Mouse (Mus musculus): ENCODE results near the gene Senp6.
"Not testable (repeated sequence)": the region's sequence is repeated elsewhere in the genome, so short reads cannot be mapped to it uniquely, and the experiment has no call there.

The Senp6 gene

DNA sequence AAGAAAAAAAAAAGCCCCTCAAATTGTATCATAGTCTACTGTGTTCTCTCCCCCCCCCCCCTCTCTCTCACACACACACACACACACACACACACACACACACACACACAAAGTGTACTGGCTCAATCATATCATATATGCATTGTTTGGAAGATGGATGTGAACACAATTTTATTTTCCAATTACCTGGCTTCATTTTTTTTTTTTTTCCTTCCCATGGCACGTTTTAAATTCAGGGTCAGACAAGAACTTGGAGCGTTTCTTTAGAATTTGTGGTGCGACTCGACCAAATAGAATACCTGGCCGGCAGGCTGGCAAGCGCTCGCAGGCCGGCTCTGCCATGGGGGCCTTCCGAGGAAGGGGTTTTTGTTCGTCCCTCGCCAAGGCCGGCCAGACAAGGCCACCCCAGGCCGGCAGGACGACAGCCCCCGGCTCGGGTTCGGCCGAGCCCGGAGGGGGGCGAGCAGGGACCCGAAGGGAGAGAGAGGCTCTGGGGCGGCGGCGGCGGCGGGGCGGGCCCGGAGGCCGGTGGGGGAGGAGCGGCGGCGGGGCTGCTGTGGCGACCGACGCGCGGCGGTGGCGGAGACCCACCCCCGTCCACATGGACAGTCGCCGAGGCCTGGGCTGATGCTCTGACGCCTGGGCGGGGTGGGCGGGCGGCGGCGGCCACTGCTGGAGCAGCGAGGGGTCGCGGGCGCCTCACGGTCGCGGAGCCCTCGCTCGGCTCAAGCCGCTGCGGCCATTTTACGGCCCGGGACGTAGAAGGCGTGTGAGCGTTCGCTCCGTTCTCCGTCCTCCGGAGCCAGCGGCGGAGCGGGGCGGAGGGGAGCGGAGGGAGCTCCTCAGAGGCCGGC is at the start of gene Senp6:
Gene Senp6, plus strand, starts transcription at position 537 of the 854 bp plus-strand sequence.
- peak; percentile 77 to 78 for DNase-seq

DNA sequence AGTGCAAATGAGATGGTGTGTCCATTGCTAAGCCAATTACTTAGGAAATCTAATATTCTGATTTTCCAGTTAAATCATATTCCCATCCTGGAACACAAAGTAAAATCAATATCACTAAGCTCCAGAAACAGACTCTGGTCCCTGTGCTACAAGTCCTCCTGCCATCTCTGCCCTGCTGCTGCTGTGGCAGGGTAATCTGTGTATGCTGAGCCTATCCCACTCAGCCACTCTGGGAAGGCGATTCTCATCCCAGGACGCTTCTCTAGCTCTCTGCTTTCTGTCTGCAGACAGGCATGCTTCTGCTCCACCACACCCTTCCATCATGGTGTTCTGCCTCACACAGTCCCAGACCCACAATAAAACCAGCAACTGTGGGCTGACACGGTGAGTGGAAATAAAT is 46.3 kb upstream of the Senp6 start:
- DNase-seq = no peak

DNA sequence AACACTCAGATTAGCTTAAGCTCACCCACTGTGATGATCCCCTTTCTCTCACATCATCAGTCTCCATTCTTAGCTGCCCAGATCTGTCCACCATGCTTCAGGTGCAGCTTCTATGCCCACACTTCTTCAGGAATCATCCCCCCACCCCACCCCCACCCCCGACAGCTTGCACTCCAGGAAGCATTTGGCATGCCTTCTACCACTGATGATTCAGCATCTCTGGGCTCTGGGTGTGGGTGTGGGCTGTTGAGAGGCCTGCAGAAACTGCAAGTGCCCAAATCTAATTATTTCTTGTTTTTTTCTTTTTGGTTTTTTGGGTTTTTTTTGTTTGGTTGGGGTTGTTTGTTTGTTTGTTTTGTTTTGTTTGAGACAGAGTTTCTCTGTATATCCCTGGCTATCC is 45.1 kb upstream of the Senp6 start:
- no peak for DNase-seq

DNA sequence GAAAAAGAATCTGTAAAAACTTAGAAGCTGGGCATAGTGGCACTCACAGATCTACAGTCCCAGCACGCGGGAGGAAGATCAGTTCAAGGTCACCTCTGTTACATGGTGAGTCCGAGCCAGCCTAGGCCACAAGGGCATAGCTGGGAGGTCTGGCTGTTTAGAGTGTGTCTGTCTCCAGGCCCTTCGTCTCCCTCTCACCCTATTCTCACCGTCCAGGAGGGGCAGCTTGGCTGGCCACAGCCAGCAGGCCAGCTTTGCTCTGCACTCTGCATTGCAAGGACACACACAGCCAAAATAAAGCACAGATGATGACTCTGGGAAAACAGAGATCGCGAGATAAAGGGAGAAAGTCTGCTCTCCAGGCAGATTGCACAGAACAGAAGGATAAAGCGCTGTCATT is 43.9 kb upstream of the Senp6 start:
- no peak for DNase-seq

DNA sequence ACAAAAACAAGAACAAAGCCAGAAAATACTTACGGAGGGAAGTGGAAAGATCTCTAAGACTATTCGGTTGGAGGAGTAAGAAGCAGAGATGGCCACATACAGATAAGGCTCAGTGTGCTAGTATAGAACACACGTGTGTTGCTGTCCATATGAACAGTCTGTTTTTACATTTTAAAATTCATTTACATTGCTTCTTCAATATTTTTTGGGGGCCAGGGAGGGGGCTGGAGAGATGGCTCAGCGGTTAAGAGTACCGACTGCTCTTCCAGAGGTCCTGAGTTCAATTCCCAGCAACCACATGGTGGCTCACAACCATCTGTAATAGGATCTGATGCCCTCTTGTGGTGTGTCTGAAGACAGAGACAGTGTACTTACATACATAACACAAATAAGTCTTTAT is 41.4 kb upstream of the Senp6 start:
- not testable (repeated sequence) for DNase-seq

DNA sequence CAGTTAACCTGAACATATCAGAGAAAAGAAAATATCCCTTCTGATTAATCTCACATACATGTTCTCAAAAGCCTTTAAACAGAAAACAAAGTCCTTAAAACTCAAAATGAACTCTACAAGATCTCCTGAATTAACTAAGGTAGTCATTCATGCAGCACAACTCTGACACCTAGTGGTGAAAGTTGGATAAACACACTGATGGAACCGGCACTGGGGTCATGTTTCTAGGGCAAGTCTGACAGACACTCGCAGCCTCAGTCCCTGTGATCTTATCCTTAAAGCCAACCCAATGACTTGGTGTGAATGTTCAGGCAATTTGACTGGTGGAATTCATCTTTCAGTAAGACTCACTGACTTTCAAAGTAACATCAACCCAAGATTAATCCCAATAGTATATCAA is 40.7 kb upstream of the Senp6 start:
- peak; percentile 36 to 40 for DNase-seq

DNA sequence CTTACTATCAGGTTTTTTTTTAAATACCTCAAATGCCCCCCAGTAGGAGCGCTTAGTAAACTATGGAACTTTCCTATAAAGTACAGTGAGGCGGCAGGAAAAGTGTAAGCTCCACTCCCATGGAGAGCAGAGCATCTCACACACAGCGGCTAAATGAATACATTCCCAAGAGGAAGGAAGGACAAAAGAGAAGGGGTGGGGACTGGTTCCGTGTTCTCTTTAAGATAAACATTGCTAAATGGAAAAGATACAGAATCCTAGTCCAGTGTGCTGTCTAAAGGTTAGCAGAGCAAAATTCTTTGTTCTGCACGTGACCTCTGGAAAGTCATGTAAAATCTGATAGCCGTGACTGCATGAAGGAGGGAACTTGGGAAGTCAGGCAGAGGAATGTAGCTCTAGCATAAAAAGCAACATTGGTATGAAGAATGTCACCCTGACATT is 40.1 kb upstream of the Senp6 start:
- no peak for DNase-seq

DNA sequence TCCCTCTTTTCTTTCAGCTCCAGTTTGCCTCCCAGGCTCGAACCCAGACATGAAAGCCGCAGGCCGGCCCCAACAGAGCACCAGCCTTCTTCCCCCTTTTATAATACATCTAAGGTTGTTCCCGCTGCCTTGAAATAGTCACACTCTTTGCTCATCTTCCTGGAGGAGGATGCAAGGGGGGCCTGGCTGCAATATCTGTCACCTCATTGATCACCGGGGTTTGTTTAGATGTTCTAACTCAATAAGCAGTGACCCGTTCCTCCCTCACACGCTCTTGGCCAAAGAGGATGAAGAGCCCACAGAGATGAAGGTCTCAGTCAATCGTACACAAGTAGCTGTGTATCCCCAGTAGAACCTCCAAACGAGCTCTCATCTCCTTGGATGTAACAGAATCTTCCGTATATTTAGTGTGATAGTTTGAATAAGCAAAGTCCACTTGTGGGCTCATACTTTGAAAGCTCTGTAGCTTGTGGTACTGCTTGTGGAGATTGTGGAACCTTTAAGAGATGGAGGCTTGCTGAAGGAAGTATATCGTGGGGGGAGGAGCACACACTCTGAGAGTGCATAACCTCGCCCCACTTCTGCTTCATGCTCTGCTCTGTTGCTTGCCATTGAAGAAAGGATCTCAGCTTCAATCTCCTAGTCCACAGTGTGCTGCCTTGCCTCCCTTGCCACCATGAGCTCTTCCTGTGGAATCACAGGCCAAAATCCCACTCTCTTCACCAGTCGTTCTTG is 29.3 kb upstream of the Senp6 start:
- DNase-seq = no peak

DNA sequence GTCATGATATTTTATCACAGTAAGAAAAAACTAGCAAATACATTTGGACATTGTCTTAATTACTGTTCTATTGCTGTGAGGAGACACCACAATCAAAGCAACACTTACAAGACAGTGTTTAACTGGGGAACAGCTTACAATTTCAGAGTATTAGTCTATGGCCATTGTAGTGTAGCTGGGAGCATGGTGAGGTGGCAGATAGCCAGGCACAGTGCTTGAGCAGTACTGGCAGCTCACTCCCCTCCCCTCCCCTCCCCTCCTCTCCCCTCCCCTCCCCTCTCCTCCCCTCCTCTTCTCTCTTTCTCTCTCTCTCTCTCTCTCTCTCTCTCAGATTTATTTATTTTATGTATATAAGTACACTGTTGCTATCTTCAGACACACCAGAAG is 28.7 kb upstream of the Senp6 start:
- no peak for DNase-seq

DNA sequence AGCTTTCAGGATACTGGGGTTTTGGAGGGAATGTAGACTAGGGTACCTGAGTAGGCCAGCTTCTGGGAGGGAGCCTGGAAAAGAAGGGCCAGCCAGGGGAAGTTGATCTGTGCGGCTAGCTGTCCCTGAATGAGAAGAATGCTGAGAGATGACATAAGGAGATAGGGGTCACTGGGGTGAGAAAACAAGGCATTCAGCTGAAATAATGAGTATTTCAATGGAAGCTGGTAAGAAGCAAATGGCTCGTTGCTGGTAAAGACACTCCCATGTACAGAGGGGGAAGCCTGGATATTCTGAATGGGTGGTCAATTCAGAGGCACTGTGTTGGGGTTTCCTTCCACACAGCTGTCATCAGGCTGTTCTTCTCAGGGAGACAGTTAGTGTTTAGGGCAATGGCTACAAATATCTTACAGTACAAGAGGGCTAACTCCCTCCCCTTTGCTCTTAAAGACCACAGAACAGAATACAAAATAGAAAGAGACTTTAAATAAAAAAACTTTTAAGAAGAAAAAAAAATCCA is 27.3 kb upstream of the Senp6 start:
- DNase-seq = no peak

DNA sequence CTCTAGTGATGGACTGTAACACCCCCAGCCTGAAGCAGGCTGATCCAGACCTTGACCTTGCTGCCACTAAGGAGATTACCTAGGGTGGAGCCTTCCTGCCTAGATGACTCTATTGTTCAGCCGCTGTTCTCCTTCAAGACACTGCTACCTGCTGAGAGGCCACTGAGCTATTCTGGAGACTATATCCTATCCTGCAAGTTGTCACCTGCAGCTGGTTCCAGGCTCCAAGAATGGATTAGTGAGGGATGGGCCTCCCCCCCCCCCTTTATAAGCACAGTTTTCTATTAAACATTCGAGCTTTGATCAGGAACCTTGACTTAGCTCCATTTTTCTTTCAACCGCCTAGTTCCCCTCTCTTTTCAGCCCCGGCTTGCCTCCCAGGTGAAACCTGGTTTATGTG is 22.4 kb upstream of the Senp6 start:
- not testable (repeated sequence) for DNase-seq

DNA sequence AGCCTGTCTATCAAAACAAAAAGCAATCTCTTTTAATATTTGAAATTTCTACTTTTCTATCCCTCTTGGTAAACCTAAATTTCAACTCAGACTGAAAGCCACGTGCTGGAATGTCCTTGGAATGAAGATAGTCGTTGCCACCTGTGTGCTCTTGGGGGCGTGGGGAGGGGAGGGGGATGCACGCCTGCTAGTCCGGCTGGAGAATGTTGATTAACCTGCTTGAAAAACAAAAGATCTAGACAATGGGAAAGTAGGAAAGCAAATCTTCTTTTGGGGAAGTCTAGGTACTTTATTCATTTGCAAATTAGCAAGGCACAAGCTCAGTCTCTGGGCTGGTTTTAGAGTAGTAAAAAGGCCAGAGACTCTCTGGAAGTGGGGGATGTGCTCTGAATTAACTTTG is 17.4 kb upstream of the Senp6 start:
- not testable (repeated sequence) for DNase-seq

DNA sequence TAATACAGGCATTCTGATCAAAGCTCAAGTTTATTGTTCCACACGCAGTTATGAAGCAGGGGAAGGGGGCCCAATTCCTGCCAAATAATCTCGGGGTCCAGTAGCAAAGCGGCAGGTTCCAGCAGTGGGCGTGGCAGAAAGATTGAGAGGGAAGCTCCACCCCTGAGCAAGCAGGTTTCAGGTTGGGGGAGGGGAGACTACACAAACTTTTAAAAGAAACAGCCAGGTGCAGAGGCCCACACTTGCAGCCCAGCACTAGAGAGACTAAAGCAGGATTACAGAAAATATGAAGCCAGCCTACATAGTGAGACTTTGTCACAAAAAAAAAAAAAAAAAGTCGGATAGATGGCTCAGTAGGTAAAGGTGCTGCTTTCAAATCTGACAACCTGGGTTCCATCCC is 13.8 kb upstream of the Senp6 start:
- DNase-seq = no peak

DNA sequence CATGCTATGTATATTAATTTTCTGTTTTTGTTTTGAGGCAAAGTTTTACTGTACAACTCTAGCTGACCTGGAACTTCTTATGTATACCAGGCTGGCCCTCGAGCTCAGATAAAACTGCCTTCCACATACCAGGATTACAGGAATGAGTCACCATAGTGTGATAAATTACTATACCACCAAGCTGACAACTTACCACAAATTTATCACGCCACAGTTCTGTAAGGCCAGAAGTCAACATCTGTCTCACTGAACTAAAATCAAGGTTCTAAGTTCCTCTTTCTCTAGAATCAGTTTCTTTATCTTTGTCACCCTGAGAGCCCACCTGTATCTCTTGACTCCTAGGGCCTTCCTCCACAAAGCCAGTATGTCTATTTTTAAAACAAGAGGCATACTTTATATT is 9.0 kb upstream of the Senp6 start:
- DNase-seq = no peak

DNA sequence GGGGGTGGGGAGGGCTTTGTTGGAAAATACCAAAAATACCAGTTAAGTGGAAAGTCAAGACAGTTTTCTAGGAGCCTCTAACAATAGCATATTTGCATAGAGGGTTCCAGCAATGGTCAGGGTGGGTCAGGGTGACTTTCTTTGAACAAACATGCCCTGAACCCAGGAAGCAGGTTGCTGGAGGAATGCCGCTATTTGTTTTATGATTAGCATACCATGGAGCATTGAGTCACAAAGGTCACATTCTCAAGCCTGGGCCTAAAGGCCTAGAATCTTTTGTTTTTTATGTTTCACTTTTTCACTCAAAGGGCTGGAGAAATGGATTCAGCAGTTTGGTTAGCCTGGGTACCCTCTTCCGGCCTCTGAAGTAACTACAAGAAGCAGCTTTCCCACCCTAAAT is 1.2 kb upstream of the Senp6 start:
- not testable (repeated sequence) for DNase-seq

DNA sequence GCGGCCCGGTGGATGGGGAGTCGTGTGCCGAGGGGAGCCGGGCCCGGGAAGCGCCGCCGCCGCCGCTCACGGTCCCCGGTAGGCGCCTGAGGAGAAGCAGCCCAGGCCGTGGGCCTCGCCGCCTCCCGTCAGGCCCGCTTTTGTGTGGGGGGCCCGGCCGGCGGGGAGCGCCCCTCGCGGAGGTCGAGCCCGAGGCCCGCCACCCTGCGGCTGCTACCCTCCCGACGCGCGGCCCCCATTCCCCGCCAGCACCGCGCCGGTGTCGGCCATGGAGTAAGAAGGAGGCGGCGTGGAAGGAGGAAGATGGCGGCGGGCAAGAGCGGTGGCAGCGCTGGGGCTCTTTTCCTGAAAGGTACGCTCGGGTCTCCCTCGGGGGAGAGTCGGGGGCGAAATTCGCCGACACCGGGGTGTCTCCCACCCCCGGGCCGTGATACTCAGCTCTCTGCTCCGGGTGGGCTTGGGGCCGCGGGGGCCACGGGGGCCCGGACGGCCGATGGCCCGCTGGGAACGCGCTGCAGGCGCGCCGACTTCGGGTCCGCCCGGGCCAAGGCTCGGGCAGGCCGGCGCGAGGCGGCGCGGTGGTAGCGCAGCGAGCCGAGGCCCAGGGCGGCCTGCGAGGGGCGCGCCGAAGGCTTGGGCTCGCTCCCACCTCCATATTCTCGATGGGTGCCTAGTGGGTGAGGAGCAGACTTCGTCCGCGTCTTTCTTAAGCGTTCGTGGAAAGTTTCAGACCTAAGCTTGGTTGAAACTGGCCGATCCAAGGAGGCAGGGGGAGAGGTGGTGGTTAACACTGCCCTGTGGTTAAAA is 721 bp downstream of the Senp6 start:
- DNase-seq = peak; percentile 79 to 82

DNA sequence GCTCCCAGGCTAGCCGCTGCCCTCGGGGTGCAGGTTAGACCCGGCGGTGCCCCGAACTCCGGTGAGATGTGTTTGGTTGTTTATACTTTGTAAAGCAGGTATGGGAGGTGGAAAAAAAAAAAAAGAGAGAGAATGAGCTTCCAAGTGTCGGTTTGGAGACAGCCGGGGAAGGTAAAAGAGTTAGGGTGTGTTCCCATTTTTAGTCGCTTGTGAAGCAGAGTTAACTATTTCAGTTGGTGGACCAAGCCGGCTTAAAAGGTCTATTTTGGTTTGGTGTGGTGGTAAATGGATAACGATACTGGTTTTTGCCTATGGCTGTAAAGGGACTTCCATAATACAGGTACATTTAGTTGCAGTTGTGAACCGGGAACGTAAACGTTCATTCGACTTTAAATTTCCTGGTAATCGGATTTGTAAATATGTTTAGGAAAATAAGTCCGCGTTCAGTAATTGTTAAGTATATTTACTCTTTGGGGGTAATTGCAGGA is 1.4 kb downstream of the Senp6 start:
- no peak for DNase-seq

DNA sequence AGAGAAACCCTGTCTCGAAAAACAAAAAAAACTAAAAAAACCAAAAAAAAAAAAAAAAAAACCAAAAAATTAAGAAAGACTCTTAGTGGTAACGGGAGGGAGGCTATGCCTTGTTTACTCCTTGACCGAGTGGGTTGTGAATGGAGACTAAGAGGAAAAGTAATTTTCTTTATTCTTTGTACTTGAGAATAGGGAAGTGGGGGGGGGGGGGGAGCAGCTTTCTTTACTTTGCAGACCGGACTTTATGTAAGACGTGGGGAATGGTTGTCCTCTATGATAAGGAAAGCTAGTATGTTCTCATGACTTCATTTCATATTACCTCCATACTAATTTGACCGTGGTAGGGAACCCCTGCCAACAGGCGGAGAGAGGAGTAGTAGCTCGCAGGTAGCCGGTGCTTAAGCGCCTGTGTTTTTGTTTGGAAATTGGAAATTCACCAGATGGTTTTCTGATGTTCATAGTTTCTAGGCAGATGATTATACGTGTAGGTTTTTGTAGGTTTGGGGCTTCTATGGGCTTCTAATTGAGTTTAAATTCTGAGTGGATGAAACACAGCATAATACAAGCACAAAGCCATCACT is 2.1 kb downstream of the Senp6 start:
- no peak for DNase-seq

DNA sequence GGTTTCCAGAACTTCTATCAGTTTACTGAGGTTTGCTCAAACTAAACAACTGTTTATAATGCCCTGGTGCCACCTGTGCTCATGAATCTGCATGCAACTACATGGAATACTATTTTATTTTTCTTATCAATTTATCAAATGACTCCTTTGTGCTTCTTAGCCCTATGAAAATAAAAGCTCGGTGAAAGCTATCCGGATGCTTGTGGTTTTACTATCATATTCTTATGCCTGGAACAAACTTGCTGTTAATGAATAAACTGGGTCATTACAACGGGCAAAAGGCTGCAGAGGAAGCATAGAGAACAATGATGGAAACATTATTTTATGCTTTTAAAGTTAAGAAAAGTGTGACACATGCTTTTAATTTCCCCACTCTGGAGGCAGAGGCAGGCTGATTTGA is 3.3 kb downstream of the Senp6 start:
- DNase-seq = no peak

DNA sequence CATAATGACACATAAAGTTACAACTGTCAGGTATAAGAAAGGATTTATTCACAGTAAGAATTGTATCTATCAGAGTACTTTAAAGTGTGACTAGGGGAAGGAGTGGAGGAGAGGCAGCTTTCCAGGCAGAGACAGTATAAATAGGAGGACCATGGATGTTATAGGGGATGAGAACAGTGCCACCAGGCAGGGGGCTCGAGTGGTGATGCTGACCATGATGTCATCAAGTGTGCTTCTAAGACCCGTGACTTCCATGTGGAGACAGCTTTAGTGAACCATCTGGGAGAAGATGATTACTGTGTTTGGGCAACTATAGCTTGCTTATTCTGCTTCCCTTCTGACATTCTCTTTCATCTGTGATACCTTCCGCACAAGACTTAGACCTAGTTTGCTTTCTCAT is 4.9 kb downstream of the Senp6 start:
- no peak for DNase-seq

DNA sequence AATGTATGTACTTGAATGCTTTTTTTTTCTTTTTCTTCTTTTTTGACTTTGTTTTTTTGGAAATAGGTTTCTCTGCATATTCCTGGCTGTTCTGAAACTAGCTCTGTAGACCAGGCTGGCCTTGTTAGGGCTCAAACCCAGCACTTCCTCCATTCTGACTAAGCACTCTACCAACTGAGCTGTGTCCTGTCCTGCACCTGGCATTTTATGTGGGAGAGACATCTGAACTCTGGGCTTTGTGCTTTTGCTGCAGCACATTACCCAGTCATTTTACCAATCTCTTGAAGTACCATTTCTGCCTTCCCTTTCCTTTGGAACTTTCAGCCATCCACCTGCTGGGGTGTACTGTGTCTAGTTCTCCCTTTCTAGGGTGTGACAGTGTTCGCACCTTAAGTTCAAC is 7.4 kb downstream of the Senp6 start:
- DNase-seq = no peak

DNA sequence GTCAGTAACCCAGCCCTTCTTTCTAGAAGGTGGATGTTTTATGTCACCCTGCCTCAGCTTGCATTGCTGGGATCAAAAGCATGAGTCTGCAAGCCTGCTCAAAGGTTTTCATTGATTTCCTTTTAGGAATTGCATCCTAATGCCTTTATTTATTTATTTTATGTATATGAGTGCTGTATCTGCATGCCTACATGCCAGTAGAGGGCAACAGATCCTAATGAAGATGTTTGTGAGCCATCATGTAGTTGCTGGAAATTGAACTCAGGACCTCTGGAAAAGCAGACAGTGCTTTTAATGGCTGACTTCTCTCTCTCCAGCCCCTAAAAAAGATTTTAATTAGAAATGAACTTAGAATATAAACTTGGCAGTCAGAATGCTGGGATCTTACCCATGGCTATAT is 8.2 kb downstream of the Senp6 start:
- DNase-seq = no peak

DNA sequence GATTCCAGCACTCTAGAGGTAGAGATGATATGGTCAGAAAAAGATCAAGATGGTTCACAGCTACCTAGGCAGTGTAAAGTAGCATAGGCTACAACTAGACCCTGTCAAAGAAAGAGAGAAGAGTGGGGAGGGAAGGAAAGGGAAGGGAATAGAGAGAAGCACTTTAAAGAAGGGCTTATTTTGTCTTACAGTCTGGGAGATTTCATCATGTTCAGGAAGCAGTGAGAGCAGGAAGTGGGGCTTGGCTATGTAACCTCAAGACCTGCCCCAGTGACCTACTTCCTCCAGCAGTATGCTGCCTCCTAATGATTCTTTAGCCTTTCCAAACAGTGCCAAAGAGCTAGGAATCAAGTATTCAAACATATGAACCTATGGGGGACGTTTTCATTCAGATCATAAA is 14.2 kb downstream of the Senp6 start:
- DNase-seq = peak; percentile 32 to 46
